Mouse (Mus musculus) splenic B cell, adult 2 months (primary cell): ENCODE measurements at regions not wholly inside any gene's neighbourhood (a gene's known extent, or its start where the extent isn't known, plus 50 kb on each side); places are given as distances from the start of the nearest gene placed in this dataset.

ENCODE experiments used
- DNase-seq: peaks from one replicate; pipeline ENCODE4 v3.0.0-alpha.2; 2011; ENCODE audit warnings: low read depth, low spot score
- H3K27me3 ChIP-seq: 2 replicates; pipeline ENCODE4 v1.6.1; 2012; ENCODE audit warnings: mild to moderate bottlenecking, low read length, moderate library complexity, mixed read lengths; ENCODE audit not compliant: control insufficient read depth, poor library complexity, insufficient read depth, severe bottlenecking
- H3K36me3 ChIP-seq: 2 replicates; pipeline ENCODE4 v1.6.1; 2012; ENCODE audit warnings: mild to moderate bottlenecking, low read length, moderate library complexity, mixed read lengths; ENCODE audit not compliant: control insufficient read depth, poor library complexity, insufficient read depth, severe bottlenecking

GRCm38 (mm10) chr10:56782265-56782664 is 405.1 kb downstream of the Gja1 start:
- no peaks in the 10 kb centered on the region for H3K27me3 ChIP-seq
- no peaks in the 10 kb centered on the region for H3K36me3 ChIP-seq
- DNase-seq: no peak

- DNase-seq: no peak
These were observed 406.8 kb downstream of the Gja1 start for GRCm38 (mm10) chr10:56783941-56784340.

GRCm38 (mm10) chr10:56788081-56788480 is 411.0 kb downstream of the Gja1 start:
- no peak for DNase-seq
- H3K27me3 ChIP-seq: no peaks in the 10 kb centered on the region

More at GRCm38 (mm10) chr10:56783941-56784340, 406.8 kb downstream of the Gja1 start:
- Histone ChIP-seq H3K27me3 (no peaks in the 10 kb centered on the region), H3K36me3 (no peaks in the 10 kb centered on the region)

GRCm38 (mm10) chr10:56793074-56793473 is 415.9 kb downstream of the Gja1 start:
- Histone ChIP-seq H3K36me3 (no peaks in the 10 kb centered on the region), H3K27me3 (no peaks in the 10 kb centered on the region)
- DNase-seq: no peak

More at GRCm38 (mm10) chr10:56788081-56788480, 411.0 kb downstream of the Gja1 start:
- no peaks in the 10 kb centered on the region for H3K36me3 ChIP-seq

- Histone ChIP-seq H3K27me3 (no peaks in the 10 kb centered on the region), H3K36me3 (no peaks in the 10 kb centered on the region)
- no peak for DNase-seq
These were observed 418.3 kb downstream of the Gja1 start for GRCm38 (mm10) chr10:56795396-56795795.

- Histone ChIP-seq H3K36me3 (no peaks in the 10 kb centered on the region), H3K27me3 (no peaks in the 10 kb centered on the region)
- DNase-seq: no peak
These were observed 422.2 kb downstream of the Gja1 start for GRCm38 (mm10) chr10:56799307-56799706.

- no peak for DNase-seq
- Histone ChIP-seq H3K27me3 (no peaks in the 10 kb centered on the region), H3K36me3 (no peaks in the 10 kb centered on the region)
These were observed 422.6 kb downstream of the Gja1 start for GRCm38 (mm10) chr10:56799745-56800144.

GRCm38 (mm10) chr10:56809006-56809405 is 431.9 kb downstream of the Gja1 start:
- H3K27me3 ChIP-seq: no peaks in the 10 kb centered on the region
- DNase-seq: no peak
- H3K36me3 ChIP-seq: no peaks in the 10 kb centered on the region

- Histone ChIP-seq H3K27me3 (no peaks in the 10 kb centered on the region), H3K36me3 (no peaks in the 10 kb centered on the region)
- no peak for DNase-seq
These were observed 445.0 kb downstream of the Gja1 start for GRCm38 (mm10) chr10:56822158-56822557.

- DNase-seq: no peak
- Histone ChIP-seq H3K27me3 (no peaks in the 10 kb centered on the region), H3K36me3 (no peaks in the 10 kb centered on the region)
These were observed 454.2 kb downstream of the Gja1 start for GRCm38 (mm10) chr10:56831331-56831730.

GRCm38 (mm10) chr10:56831966-56832365 is 454.8 kb downstream of the Gja1 start:
- Histone ChIP-seq H3K27me3 (no peaks in the 10 kb centered on the region), H3K36me3 (no peaks in the 10 kb centered on the region)
- no peak for DNase-seq

- H3K36me3 ChIP-seq: no peaks in the 10 kb centered on the region
- no peak for DNase-seq
- no peaks in the 10 kb centered on the region for H3K27me3 ChIP-seq
These were observed 459.0 kb downstream of the Gja1 start for GRCm38 (mm10) chr10:56836130-56836529.

- H3K27me3 ChIP-seq: no peaks in the 10 kb centered on the region
- H3K36me3 ChIP-seq: no peaks in the 10 kb centered on the region
- DNase-seq: no peak
These were observed 461.9 kb downstream of the Gja1 start for GRCm38 (mm10) chr10:56839006-56839495.

GRCm38 (mm10) chr10:56839545-56839944 is 462.4 kb downstream of the Gja1 start:
- DNase-seq: no peak
- no peaks in the 10 kb centered on the region for H3K27me3 ChIP-seq
- no peaks in the 10 kb centered on the region for H3K36me3 ChIP-seq

GRCm38 (mm10) chr10:56840732-56841131 is 463.6 kb downstream of the Gja1 start:
- Histone ChIP-seq H3K36me3 (no peaks in the 10 kb centered on the region), H3K27me3 (no peaks in the 10 kb centered on the region)
- DNase-seq: peak; percentile 2

GRCm38 (mm10) chr10:56841486-56841885 is 464.4 kb downstream of the Gja1 start:
- no peak for DNase-seq
- Histone ChIP-seq H3K27me3 (no peaks in the 10 kb centered on the region), H3K36me3 (no peaks in the 10 kb centered on the region)
